Mouse (Mus musculus): ENCODE results near the gene Aqp7. TPM values are rescaled to one million over a fixed set of nuclear protein-coding genes. Genes with fewer than 3 reads are reported as not detected.

Gene Aqp7
- total RNA-seq, 2 experiments from 2014 or later, result 0.15 TPM; not detected in 1

DNA sequence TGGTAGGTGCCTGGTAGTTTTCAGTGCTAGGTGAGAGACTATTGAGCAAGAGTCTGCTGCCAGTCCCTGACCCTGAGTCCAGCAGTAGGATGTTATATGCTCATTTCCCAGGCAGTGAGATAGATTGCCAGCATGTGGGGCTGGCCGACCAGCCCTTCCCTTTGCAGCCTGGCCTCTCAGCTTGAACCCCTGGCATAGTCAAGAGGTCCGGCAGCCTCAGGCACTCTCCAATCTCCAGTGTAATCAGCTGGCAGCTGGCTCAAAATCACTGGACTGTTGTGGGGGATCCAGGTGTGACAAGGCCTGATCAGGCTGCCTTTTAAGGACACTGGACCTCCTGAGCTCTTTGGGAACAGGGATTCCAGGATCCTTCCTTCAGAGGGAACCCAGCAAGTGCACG is 15.4 kb upstream of the Aqp7 start:
- no peak for DNase-seq (ENCODE audit: low spot score in 2 of 2)

DNA sequence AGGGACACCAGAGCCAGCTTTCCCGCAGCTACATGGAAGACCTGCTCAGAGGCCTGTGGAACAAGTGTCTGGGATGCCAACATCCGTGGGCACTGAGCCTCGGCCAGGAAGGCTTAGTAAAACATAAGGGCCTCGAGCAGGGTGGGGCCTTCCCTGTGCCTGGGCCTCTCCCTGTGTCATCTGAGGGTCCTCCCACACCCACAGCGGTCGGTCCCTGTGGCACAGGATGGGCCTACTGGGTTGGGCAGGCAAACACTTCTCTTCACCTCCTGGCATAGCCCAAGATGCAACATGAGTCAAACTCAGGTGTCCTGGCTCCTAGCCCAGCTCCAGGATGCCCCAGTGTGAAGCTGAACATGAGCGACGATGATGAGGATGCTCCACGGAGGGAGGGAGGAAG is 9.4 kb upstream of the Aqp7 start:
- no peak for DNase-seq (ENCODE audit: low spot score in 2 of 2)

DNA sequence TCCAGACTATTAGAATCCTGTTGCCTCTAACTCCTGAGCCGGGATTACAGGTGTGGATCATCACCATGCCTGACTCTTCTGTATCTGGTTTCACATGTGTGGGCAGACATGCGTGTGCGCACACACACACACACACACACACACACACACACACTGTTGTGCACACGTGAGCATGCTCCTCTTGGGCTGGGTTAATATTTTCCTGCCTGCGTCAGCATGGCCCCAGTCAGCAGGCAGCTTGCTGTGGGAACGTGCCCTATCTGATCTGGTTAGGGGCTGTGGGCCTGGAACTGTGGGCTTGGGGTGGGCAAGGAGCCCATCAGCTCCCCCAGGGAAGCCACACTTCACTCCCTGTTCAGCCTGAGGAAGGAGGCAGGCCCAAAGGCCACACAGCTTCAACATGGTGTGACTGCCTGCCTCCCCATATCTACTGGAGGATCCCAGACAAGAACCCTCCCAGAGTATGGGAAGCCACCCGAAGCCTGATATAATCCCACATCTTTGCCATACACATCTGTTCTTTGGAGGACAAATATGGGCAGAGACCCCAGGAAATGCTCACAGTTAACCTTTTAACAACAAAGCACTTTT is 8.9 kb upstream of the Aqp7 start:
- no peak for DNase-seq (ENCODE audit: low spot score in 2 of 2)

DNA sequence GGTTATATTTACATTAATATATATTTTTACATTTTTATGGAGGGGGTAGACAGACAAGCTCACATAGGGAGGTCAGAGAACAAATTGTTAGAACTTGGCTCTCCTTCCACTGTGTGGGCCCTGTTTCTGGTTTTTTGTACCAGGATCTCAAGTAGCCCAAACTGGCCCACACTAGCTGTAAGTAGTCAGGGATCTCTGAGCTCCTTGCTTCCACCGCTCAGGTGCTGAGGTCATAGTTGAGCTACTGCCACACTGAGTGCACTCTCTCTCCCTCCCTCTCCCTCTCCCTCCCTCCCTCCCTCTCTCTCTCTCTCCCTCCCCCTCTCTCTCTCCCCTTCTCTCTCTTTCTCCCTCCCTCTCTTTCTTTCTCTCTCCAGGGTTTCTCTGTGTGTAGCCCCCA is 8.3 kb upstream of the Aqp7 start:
- DNase-seq (ENCODE audit: low spot score in 2 of 2), result no peak

DNA sequence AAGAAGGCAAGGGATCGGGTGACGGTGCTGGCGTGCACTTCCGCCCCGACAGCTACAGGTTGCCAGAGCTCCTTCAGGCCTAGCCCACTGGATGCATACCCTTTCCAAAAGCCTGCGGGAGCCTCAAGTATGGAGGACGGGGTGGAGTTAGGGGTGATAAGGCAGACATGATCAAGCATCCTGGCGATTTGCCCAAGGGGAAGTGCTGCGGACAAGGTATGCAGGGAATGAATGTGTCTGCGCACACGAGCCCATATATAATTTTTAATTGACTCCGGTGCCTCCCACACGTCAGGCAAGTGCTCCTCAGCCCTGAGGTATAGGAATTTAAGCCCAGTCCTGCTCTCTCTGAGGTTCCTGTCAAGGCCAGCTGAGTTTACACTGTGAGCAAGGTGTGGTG is 7.2 kb upstream of the Aqp7 start:
- DNase-seq (ENCODE audit: low spot score in 2 of 2), result no peak

DNA sequence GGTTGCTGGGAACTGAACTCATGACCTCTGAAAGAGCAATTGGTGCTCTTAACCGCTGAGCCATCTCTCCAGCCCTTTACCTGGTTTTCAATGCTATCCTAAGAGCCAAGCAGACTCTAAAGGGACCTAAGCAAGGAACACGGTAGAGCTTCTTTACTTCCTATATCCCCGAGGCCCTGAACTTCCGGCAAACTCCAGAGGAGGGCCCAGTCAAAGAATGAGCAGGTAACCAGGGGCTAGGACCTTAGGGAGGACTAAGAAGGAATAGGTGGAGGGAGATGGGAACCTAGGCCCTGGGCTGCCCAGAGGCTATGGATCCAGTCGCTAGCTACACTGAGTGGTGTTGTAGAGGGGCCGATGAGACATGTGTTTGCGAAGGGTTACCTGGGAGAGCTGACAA is 3.8 kb upstream of the Aqp7 start:
- no peak for DNase-seq (ENCODE audit: low spot score in 2 of 2)

DNA sequence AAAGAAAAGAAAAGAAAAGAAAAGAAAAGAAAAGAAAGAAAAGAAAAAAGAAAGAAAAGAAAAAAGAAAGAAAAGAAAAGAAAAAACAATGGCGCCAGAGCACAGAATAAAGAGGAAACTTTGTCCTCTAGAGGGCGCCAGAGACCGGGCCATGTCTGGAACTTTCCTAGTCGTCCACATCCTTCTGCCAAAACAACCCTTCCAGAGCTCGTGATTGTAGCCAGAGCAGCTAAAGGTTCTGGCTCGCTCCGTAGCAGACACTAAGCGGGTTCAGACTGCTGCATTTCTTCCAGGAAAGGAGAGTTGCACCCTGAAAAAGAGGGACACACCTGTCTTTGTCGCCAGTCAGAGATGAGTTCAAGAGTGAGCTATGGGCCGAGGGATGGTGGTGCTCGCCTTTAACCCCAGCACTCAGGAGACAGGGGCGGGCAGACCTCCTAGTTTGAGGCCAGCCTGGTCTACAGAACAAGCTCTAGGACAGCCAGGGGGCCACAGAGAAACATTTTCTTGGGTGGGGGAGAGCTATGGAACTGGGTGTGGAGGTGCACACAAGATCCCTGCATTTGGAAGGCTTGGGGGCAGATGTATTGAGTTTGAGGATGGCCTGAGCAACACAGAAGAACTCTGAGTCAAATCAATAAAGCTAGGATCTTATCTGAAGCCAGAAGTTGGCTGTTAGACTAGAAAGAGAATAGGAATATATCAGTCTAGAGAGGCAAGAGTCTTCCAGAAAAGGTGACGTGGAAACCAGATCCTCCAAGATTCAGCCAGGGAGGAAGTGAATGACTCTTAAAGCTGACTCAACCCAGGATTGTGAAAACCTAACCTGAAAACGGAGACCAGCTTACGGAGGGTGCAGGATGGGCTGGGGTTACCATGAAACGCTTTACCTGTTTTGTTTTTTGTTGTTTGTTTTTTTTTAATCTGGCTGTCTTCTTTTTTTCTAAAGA is 3.1 kb upstream of the Aqp7 start:
- DNase-seq (ENCODE audit: low spot score in 2 of 2), result peak; percentile 63 to 90

DNA sequence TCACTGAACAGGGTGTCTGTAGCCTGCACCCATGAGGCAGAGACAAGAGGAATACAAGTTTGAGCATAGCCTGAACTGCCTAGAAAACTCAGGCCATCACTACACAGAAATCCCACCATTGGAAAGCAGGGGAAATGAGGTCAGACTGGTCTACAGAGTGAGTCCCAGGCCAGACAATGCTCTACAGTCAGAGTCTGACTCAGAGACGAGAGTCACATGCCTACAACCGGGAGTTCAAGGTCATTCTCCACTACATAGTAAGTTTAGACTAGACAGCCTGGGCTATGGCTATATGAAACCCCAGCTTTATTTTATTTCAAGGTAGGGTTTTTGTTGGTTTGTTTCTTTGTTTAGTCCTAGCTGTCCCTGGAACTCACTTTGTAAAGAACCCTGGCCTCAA is 987 bp upstream of the Aqp7 start:
- DNase-seq (ENCODE audit: low spot score in 2 of 2), result no peak

DNA sequence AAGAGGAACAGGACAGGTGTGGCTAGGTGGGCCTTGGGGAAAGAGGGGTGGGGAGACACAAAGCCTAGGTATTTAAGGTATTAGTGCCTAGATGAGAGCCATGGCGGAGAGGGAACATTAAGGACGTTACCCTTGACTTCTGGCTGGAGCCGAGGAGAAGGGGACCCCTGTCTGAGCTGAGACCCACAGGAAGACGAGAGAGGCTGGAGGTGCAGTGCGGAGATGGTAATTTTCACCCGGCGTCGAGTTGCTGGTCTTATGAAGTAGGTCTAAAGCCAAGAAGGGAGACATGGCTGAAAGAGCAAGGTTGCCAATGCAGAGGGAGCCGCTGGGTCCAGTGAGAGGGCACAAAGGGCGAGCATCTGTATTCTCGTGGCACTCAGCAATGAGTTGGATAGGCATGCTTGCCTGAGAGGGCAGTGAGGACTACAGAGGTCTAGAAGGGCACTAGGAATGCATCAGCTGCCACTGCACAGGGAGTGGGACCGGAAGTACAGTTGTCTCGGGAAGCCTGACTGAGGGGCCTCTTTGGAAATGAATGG is 1.6 kb downstream of the Aqp7 start:
- no peak for DNase-seq (ENCODE audit: low spot score in 2 of 2)

DNA sequence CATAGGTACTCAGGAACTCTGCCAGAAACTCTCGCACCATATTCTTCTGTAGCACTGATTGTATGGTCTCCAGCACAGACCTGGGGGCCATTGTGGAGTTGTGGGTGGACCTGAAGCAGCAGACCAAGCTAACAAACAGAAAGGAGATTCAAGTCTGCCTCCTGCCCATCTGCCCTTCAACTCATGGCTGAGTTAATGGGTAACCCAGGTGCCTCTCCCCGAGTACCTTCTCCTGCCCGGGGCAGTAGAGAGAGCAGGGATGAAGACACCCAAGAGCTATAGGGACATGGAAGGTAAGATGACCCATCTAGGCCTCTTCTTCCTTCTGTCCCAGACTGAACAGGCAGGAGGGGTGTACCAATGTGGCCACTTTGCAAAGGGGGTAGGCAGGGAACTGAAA is 2.7 kb downstream of the Aqp7 start:
- no peak for DNase-seq (ENCODE audit: low spot score in 2 of 2)

DNA sequence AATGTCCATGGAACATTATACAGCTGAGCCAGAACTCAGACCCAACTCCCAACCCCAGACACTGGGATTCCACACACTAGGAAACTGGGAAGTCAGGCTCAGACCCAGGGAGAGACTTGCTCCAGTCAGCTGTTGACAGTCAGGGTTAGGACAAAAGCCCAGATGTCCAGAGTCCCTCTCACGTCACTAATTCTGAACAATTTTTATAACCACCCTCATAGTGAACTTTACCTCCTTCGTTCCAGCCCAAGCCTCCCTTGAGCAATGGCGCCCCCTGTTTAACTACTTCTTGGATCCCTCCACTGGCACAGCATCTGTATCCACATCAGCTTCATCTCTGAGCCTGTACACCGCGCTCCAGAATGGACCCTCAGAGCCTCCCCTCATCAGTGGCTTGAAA is 4.0 kb downstream of the Aqp7 start:
- DNase-seq (ENCODE audit: low spot score in 2 of 2), result no peak

DNA sequence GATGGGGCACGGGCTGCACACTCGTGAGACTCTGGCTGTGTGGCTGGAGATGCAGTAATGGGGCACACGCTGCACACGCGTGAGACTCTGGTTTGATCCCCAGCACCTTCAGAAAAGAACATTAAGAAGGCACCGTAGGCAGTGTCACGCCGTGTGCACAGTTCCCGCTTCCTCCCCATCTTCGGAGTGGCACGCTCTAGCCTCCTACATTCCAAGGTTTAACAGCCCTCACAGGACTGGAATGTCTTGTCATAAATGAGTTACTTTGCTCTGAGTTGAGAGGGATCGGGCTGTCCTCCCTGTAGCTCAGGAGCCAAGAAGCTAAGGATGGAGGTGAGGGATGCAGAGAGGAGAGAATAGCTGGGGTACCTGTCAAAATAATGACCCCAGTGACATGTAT is 5.1 kb downstream of the Aqp7 start:
- DNase-seq (ENCODE audit: low spot score in 2 of 2), result no peak

DNA sequence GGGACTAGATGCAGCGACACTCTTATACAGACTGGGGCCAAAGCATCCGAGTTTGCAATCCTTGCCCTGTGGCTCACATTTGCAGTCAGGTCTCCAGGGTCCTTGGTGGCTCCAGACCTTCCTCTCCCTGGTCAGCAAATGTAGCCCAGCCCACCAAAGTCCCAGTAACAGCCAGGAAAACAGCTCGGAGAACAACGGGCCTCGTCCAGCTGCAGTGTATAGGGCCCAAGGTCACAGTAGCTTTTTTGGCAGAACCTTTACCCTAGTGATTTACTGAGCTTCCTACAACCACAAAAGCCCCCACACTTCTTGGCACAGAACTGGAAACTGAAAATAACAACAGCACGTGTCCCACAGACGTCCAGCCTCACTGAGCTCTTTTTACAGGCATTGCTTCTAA is 7.0 kb downstream of the Aqp7 start:
- DNase-seq (ENCODE audit: low spot score in 2 of 2), result no peak

DNA sequence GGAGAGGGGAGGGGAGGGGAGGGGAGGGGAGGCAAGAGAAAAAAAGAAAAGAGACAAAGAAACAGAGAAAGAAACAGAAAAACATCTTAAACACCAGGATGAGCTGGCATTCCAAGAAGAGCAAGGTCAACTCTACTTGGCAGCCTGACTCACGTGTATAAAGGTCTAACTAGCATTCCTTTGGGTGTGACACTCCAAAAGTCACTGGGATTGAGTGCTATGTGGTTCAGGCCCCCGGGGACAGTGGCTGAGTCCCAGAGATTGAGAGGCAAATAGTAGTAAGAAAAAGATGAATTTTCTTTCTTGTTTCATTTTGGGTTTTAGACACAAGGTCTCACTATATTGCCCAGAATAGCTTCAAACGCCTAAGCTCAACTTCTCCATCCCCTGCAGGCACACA is 10.0 kb downstream of the Aqp7 start:
- no peak for DNase-seq (ENCODE audit: low spot score in 2 of 2)

DNA sequence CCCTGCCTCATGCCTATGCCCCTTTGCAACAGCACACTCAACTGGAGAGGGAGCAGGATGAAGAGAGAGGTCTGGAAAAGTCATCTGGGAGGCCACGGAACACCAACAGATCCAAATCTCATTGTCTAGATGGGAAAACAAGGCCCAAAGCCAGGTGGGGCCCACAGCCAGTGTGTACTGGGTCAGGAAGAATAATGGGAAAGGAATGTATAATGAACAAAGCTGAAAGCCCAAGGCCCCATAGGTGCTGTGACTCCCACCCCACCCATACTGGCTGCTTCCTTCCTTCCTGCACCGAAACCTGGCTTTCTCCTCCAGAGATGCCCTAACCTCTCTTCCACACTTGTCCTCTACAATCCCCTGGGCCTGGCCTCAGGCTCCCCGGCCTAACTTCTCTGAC is 16.7 kb downstream of the Aqp7 start:
- no peak for DNase-seq (ENCODE audit: low spot score in 2 of 2)

DNA sequence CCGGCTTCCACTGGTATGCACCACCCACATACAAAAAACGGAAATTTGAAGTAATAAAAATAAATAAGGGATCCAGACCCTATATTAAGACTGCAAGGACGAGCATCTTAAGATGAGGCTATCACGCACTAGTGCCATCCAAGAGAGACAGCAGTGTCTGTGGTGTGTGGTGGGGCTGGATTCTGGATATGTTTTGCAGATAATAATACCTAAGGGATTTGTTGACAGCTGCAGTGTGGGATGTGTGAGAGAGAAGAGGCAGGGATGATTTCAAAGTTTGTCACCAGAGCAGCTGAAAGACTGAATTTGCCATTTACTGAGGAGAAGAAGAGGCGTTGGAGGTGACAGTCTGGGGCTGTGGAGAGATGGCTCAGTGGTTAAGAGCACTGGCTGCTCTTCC is 18.6 kb downstream of the Aqp7 start:
- peak; percentile 73 to 88 for DNase-seq (ENCODE audit: low spot score in 2 of 2)

DNA sequence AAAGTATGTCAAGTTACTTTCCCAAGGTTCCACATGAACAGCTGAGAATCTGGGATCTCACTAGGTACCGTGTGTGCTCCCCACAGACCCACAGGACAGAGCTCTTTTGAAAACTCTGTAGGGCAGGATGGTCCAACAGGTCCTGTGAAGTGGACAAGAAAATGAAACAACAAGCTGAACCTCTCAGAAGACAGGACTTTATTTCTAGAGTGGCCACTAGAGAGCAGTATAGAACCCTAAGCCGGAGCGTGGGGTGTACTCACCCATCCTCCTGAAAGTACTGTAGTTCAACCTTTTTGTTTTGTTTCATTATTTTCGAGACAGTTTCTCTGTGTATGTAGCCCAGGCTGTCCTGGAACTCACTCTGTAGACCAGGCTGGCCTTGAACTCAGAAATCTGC is 19.7 kb downstream of the Aqp7 start:
- no peak for DNase-seq (ENCODE audit: low spot score in 2 of 2)

DNA sequence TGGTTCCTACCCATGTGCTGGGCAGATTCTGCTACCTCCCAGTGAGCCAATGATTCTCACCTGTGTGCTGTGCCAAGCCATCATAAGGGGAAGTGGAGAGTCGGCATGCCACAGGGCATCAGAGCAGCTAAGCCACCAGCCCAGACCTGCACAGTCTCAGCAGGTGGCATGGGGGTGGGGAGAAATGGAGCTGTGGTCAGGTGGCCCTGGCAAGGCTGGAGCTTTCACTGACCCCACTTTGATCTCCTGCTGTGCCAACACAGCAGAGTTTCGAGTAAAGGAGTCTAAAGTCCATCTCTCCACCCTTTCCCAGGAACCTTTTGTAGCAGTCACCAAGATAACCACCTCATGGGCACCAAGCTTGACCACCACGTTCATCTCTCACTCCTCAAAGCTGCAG is 20.1 kb downstream of the Aqp7 start:
- no peak for DNase-seq (ENCODE audit: low spot score in 2 of 2)

DNA sequence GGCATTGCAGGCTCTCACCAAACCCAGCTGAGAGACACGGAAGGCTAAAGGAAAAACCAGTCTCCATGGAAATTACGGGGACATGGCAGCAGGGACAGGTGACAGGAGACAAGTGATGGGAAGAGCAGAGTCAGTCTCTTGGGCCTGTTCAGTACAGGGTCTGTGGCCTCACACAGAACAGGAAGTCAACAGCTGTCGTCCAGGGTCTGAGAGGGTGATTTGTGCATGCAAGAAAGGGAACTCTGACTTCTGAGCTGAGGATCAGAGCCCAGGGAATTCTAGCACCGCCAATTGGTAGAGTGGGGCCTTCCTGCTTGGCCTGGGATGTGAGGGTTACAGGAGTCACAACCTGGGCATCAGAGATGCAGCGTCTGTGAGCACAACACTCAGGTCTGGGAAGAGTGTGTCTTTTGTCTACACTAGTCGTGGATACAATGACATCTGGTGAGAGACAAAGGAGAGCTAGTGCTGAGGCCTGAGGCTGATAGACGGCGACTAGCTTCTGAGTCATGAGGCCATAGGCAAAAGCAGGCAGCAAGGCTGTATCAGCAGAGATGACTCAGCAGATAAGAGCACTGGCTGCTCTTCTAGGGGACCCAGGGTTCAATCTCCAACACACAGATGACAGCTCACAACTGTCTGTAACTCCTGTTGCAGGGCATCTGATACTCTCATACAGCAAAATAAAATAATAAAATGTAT is 21.7 kb downstream of the Aqp7 start:
- no peak for DNase-seq (ENCODE audit: low spot score in 2 of 2)

DNA sequence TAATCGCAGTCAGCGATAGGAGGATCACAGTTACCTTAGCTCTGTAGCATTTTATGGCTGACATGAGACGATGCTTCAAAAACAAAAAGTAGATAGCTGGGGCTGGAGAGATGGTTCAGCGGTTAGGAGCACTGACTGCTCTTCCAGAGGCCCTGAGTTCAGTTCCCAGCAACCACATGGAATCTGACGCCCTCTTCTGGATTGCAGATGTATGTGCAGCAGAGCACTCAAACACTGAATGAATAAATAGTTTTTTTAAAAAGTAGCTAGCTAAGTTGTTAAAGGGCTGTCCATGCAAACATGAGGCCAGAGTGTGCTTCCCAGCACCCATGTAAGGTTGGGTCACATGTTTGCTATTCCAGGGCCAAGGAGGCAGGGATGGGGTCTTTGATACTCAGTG is 26.8 kb downstream of the Aqp7 start:
- no peak for DNase-seq (ENCODE audit: low spot score in 2 of 2)

DNA sequence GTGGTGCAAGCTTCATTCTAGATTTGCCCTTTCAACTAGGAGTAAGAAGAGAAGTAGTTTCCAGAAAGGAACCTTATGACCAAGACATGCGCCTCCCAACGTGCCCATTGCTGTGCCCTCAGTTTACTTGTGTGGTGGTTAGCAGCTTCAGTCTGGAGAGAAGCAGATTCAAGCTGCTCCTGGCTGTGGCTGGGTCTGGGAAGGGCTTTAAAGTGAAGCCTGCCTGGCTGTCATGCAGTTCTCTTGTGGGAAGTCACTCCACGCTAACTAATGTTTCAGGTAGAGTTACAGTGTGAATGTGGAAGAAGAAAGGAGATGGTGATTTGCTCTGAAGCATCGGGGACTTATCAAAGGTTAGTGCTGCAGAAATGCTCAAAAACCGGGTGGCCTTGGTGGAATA is 32.1 kb downstream of the Aqp7 start:
- DNase-seq (ENCODE audit: low spot score in 2 of 2), result no peak

DNA sequence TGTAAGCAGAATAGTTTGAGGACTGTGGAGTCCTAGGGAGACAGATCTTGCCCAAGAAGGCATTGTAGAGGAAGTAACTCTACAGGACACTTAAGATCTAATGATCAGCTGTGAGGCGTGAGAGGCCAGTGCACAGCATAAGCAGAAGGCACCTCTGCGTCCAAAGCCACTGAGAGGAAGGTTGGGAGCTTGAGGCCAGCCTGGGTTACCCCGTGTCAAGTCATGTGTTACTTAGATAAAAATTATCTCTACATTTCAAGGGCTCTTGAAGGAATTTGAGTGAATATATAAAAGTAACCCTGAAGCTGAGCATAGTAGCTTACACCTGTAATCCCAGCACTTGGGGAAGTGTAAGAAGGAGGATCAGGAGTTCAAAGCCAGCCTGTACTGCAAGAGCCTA is 34.6 kb downstream of the Aqp7 start:
- no peak for DNase-seq (ENCODE audit: low spot score in 2 of 2)

All from layer of hippocampus, adult 18-20 months (tissue).